Mouse (Mus musculus): ENCODE data around the gene Atp11c. TPM values are rescaled to one million over a fixed set of nuclear protein-coding genes. Genes with fewer than 3 reads are reported as not detected.
A peak's percentile ranks its signal among the peaks of the same experiment; 100 is the strongest.

Gene Atp11c
- polyA plus RNA-seq, 1 experiment from 2014 or later, result 11.4 TPM

DNA sequence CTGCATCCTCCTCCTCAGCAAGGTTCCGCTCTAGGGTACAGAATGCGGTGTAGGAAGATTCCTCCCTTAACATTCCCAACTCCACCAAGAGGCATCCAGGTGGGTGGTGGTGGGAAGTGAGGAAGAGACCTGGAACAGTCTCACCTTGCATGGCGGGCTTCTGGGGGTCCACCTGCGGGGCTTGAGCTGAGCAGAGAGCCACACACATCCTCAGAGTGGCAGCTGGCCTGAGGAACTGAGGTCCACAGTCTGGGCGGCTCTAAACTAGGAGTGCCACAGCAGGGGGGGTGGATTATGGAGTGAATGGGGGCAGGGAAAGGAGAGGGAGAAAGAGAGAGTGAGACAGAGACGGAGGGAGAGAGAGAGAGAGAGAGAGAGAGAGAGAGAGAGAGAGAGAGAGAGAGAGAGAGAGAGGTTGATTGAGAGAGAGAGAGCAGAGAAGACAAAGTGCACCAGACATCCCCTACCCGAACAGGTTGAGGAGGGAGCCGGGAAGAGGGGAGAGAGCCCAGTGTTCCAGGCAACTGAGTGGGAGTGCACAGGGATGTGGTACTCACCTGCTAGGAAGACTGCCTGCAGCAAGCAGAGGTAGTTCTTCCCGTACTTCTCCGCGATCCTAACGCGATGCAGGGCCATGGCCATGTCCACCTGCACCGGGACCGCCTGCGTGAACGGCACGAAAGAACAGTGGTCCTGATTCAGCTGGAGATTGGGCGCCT is 414.3 kb downstream of the Atp11c start:
- no peaks in the 10 kb centered on the region for H3K4me1 ChIP-seq
- WGBS, result 13% methylated on average over 19 of the region's 19 CpGs
- peak overlapping the region; percentile 35 for H3K4me3 ChIP-seq
- no peaks in the 10 kb centered on the region for H3K36me3 ChIP-seq
- 0 out of 2 replicates have a peak overlapping the region, but pooled peaks have one; percentile 27 for H3K9ac ChIP-seq
- H3K9me3 ChIP-seq, result no peaks in the 10 kb centered on the region
- ATAC-seq (ENCODE audit: insufficient number of reproducible peaks, insufficient read depth, low FRiP score, low TSS enrichment, low read depth), result no peak
- peaks cover 30% of the 10 kb centered on the region for H3K27me3 ChIP-seq
- no peak overlapping the region for H3K27ac ChIP-seq
- peak overlapping the region; percentile 69 for H3K4me2 ChIP-seq

MicroRNAs within 50 kb of the gene (microRNA counts, 519-probe panel; counts per million panel counts)
- microRNA mmu-miR-505, result 236 counts per million, percentile 44 among the panel's probes with 10 or more counts

Small RNAs within 50 kb of the gene (microRNA-seq; reads per million reads assigned to microRNA genes)
- gene Mir505, result 61.2 reads per million, percentile 47 among the genes with 10 or more reads in this experiment

Other genes with a start within 250 kb of the Atp11c start
- not detected in 2 replicates for gene Gm7073, start 53.4 kb downstream of the Atp11c start, polyA plus RNA-seq (2015; fragmentation: Nextera tagmentation; extraction: Ambion mirVana)